Mouse (Mus musculus): ENCODE results near the gene Vps37d.
"Not testable (repeated sequence)": the region's sequence is repeated elsewhere in the genome, so short reads cannot be mapped to it uniquely, and the experiment has no call there.

The Vps37d gene

DNA sequence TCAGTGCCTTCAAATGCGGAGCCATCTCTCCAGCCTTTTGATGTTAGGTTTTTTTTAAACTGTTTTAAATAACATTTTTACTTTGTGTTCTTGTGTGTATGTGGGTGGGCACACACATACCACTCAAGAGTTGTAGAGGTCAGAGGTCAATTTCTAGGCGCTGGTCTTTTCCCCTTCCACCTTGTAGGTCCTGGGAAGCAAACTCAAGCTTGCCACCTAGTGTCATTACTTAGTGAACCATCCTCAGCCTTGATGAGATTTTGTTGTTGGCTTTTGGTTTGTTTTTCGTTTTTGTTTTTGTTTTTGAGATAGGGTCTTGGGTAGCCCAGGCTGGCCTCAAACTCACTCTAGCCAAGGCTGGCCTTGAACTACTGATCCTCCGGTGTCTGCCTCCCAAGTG, 2.4 kb downstream of the Vps37d start:
- DNase-seq (ENCODE audit: low spot score in 2 of 2) = no peak

DNA sequence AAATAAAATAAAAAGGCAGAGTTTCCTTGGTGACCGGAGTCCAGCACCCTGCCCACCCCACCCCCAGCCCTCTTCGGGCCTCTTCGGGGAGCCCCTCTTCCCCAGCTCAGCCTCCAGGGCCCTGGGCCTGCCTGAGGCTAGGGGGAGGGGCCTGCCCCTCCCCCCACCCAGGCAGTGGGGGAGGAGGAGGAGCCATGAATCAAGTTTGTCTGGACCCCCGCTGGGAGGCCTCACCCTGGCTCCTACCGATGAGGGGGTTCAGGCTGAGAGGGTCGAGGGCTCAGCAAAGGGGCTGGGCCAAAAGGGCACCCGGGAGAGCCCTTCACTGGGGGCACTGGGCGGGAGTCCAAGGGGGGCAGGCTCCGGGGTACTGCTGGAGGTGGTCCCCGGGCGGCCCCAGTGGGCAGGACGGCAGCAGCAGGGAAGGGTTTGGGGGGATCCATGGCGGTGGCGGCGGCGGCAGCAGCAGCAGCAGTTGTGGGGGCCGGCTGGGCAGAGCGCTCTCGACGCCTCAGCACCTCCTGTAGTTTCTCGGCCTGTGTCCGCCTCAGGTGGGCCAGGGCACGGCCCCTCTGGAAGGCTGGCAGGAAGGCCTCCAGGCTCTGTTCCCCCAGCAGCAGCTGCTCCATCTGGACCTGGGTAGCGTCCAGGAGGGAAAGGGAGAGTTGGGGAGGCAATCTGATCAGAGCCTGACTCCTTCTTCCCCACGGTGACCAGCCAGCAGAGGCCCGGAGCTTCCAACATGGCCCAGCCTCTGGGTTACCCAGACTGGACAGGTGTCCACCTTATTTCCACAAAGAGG, 4.5 kb downstream of the Vps37d start:
- DNase-seq (ENCODE audit: low spot score in 2 of 2) = no peak

DNA sequence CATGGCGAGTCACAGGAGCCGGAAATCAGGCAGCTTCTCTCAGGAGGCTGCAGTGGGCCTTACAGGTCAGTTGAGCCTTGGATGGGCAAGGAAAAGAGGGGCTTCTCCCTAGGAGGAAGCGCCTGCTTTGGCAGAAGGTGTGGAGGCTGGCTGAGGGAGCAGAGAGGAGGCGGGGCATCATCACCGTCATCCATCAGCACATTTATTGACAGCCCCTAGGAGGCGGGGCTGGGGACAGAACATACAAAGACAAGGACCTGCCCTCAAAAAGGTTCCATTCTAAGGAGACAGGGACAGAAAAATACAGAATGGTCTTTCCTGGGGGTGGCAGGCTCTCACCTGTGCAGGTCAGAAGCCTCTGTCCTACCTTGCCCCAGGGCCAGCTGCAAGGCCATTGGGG, 5.3 kb downstream of the Vps37d start:
- no peak for DNase-seq (ENCODE audit: low spot score in 2 of 2)

DNA sequence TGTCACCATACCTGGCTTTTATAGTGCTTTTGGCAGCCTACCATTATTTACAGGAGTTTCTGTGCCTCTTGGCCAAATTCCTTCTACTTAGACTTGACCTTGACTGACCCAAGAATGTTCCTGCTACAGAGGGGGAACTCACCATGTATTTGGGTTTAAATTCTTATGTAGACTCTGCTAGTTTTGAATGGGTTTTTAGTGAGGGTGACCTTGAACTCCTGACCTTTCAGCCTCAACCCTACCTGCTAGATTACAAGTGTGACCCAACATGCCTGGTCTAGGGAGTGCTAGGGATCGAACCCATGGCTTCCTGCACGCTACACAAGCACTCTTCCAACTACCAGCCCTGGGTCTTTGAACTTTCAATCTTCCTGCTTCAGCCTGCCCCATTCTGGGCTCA, 6.0 kb downstream of the Vps37d start:
- DNase-seq (ENCODE audit: low spot score in 2 of 2) = no peak

DNA sequence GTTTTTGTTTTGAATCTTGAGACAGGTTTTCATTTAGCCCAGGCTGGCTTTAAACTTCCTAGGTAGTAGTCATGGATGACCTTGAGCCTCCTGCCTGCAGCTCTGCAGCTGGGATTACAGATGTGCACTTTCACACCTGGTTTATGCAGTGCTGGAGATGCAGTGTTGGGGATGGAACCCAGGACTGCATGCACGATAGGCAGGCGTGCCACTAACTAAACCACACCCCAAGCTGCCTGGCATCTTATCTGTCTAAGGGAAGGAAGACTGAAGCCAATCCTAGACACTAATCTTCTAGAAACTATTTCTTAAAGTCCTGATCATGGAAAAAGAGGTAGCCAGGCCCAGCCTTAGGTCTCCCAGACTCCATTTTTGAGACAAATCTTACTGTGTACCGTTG, 7.6 kb downstream of the Vps37d start:
- DNase-seq (ENCODE audit: low spot score in 2 of 2) = no peak

DNA sequence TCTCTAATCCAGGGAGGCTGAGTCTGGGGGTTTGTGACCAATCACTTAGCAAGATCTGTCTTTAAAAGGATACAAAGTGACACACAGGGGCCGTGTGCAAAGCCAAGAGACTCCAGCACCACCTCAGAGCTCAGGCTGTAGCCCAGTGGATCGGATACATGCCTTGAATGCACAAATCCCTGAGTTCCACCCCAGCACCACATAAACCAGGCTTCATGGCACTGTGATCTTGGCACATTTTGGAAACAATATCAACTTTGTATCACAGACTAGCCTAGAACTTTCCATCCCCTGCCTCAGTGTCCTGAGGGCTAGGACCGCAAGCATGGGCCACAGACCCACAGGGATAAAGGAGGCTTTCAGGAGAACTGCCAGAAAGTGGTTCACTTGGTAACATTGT, 12.1 kb downstream of the Vps37d start:
- DNase-seq (ENCODE audit: low spot score in 2 of 2) = no peak

DNA sequence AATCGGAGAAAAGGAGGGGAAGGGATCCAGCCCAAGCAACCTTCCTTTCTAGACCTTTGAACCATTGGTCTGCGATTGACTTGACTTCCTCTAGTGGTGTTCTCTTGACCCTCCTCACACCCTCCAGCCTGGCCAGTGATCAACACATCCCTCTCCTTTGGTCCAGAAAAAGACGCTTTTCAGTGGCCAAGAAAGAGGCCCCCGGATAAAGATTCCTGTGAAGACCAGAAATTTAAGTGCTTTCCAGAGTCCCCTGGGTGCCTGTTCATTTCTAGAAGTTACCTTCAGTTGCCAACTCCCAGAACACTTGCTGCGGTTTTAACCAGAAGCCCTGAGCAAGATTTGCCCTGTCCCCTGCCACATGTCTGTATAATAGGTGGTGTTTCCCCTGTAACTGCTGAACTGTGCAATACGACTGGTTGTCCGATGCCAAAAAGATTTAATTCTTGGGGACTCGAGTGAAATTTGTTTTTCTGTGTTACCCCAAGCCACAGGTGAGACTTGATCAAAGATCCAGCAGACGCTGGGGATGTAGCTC, 13.1 kb downstream of the Vps37d start, which contains the start of gene Bud23:
TSS of gene Bud23 (minus strand) at position 51 of the 538 bp plus-strand sequence.
- DNase-seq (ENCODE audit: low spot score in 2 of 2) = not testable (repeated sequence)

DNA sequence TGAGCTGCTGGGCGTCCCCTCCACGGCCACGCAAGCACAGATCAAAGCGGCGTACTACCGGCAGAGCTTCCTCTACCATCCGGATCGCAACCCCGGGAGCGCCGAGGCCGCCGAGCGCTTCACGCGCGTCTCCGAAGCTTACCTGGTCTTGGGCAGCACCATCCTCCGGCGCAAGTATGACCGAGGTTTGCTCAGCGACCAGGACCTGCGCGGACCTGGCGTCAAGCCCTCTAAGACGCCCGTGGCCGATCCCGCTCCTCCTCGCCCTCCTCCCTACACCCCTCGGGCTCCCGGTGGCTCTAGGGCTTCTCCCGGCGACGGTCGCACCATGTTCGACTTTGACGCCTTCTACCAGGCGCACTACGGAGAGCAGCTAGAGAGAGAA, 13.7 kb downstream of the Vps37d start:
- no peak for DNase-seq (ENCODE audit: low spot score in 2 of 2)

DNA sequence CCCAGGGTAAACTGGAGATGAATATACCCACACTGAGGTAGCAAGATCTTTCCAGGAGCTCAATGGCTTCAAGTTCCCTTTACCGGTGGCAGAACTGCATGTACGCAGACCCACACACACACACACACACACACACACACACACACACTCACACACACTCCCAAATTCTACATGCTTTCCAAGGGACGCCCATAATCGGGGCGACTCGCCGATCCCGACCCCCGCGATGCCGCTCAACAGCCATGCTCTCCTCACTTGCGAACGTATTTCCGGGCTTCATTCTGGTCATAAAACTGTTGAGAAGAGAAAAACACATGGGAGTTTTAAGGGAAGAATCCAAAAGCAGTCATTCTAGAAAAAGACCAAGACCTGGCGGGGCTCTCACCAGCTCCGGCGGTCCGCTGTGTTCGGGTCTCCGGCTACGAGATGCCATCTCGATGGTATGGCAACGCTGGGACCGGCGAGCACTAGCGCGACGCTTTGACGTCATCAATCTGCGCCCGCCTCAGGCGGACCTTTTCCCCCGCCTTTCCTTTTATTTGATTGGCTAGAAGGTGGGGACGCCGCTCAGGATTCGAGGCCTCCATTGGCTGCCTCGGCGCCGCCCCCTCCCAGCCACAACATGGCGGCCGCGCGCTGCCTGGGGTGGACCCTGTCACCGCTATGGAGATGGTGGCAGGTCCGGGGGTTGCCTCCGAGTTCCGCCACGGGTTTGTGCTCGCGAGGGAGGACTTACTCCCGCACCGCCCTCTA, 14.3 kb downstream of the Vps37d start, which contains the start of gene Dnajc30:
TSS of gene Dnajc30 (plus strand) at position 574 of the 753 bp plus-strand sequence.
- peak; percentile 96 to 98 for DNase-seq (ENCODE audit: low spot score in 2 of 2)

DNA sequence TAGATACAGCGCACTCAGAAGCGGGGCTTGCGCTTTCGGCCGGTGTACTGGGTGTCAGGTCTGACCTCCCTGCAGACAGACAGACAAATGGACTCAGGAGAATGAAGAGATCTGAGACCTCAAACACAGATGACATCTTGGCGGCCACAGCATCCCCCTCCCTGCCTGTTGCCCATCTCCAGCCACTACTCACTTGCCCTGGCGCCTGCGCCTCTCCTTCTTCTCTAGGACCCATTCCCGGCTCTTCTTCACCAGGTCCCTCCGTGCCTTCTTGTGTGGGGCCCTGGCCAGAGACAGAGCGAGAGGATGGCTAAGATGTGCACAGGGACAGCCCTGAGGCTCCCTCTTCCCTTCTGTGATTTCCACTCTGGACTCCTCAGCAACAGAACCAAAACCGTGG, 24.7 kb downstream of the Vps37d start:
- DNase-seq (ENCODE audit: low spot score in 2 of 2) = no peak

DNA sequence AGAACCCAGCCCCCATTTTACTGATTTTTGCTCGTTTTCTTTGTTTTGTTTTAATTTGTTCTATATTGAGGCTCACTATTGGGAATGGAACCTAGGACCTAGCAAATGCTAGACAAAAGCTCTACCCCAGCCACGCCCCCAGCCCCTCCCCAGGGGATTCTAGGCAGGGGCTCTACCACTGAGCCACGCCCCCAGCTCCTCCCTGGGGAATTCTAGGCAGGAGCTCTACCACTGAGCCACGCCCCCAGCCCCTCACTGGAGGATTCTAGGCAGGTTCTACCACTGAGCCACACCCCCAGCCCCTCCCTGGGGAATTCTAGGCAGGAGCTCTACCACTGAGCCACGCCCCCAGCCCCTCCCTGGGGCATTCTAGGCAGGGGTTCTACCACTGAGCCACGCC, 28.8 kb downstream of the Vps37d start:
- DNase-seq (ENCODE audit: low spot score in 2 of 2) = not testable (repeated sequence)

DNA sequence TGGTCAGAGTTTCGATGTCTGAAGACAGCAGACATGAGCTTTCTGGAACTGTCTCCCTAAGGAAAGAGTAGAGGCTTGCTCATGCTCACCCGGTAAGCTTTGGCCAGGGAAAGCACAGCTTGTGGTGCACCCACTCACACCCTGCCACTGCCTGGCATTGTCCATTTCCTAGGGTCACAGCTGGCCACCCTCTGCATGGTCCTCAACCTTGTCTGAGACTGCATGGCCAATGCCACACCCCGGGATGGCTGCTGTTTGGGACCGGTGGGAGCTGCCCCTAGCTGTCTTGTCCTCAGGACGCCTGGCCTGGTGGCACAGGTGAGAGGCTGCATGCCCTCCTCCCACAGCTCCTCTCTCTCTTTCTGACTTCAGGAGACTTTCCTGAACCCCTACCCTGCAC, 29.5 kb downstream of the Vps37d start:
- DNase-seq (ENCODE audit: low spot score in 2 of 2) = no peak

DNA sequence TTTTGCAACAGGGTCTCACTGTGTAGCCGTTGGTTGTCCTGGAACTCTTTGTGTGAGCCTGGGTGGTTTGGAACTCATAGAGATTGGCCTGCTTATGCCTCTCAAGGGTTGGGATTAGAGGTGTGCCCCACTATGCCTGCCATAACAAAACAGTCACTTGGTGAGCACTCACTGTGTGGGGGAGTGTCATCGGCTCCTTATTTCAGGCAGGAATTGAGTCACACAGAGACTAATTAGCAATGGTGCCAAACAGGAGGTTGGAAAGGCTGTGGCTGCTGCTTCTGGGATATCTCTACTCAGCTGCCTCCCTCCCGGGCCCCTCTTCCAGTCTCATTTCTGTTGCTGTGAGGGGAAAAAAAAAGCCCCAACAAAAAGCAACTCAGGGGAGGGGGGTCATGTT, 33.5 kb downstream of the Vps37d start:
- no peak for DNase-seq (ENCODE audit: low spot score in 2 of 2)

DNA sequence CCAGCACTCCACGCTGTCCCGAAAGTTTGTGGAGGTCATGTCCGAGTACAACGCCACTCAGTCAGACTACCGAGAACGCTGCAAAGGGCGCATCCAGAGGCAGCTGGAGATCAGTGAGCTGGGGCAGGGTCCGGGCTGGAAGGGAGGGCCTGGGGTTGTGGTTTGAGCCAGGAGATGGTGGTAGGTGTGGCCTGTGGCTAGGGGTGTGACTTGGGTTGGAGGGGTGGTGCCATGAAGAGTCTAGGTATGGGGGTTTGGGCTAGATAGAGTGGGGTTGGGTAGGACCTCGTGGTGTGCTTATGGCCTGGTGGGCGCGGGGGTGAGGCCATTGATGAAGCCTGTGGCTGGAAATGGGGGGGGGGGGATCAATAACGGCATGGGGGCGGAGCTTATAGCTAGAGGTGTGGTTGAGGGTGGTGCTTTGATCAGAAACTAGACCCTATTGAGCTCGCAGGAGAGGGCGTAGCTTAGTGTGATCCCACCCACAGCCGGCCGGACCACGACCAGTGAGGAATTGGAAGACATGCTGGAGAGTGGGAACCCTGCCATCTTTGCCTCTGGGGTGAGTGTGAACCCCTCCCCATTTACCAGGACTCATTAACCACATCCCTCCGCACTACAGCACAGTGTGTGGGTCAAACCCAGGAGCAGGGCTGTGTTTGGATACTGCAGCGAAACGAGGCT, 35.8 kb downstream of the Vps37d start:
- no peak for DNase-seq (ENCODE audit: low spot score in 2 of 2)

DNA sequence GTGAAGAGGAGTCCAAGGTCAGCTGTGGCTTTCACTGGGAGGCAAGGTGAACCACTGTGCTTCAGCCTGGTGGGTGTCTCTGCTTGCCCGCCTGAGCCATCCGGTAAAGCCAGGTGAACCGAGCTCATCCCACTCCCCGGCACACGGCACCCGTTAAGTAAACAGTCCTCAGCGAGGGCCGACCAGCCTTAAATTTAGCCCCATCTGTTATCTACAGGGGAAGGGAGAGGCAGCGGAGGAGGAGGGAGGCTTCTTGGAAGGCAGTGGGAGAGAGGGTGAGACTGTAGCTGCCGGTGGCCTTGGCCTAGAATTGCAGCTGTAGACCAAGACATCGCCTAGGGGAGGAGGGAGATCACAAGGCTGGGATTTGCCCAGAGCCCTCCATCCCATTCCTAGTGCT, 37.3 kb downstream of the Vps37d start:
- DNase-seq (ENCODE audit: low spot score in 2 of 2) = no peak

DNA sequence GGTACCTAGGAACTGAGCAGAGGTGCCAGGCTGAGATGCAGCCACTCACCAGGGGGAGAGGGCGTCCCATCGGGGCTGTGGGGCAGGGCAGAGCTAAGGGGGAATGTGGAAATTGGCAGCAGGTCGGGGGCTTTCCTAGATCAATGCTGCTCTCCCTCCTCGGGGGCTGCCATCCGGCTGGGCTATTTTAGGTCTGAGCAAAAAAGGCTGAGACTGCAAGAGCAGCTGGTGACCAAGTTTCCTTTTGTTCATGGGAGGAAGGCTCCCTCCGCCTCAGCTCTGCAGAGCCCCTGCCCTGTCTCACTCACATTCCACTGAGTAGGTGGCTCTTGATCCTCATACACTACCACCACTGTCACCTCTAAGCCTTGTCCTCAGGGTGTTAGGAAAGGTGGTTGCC, 38.0 kb downstream of the Vps37d start:
- DNase-seq (ENCODE audit: low spot score in 2 of 2) = no peak

DNA sequence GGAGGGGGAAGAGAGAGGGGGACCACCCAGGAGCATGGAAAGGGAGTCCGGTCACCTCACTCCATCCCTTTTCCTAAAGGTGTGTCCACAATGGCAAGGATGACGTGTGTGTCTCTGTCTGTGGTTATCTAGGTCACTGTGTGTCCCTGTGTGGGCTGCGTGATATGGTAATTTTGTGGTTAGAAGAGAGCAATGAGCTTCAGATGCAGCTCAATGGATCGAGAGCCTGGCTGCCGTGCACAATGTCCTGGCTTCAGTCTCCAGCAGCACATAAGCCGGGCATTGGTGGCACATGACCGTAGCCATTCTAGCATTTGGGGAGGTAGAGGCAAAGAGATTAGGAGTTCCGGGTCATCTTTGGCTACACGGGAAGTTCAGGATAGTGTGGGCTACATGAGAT, 38.5 kb downstream of the Vps37d start:
- no peak for DNase-seq (ENCODE audit: low spot score in 2 of 2)

DNA sequence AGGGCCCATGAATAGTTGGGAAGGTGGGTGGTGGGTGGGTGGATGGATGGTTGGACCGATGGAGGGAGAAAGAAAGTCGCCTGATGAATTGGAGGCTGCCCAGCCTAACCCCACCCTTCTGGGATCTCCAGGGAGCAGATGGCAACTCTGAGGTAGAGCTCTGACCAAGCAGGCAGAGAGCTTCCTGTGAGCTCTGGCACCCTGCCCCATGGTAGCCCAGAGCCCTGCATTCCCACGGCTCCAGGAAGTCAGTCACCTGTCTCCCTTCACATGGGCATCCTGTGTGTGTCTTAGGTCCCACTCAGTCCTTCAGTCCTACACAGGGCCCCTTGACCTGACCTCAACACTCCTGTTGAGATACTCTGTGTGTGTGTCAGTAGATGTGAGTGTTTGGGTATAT, 40.1 kb downstream of the Vps37d start:
- no peak for DNase-seq (ENCODE audit: low spot score in 2 of 2)

DNA sequence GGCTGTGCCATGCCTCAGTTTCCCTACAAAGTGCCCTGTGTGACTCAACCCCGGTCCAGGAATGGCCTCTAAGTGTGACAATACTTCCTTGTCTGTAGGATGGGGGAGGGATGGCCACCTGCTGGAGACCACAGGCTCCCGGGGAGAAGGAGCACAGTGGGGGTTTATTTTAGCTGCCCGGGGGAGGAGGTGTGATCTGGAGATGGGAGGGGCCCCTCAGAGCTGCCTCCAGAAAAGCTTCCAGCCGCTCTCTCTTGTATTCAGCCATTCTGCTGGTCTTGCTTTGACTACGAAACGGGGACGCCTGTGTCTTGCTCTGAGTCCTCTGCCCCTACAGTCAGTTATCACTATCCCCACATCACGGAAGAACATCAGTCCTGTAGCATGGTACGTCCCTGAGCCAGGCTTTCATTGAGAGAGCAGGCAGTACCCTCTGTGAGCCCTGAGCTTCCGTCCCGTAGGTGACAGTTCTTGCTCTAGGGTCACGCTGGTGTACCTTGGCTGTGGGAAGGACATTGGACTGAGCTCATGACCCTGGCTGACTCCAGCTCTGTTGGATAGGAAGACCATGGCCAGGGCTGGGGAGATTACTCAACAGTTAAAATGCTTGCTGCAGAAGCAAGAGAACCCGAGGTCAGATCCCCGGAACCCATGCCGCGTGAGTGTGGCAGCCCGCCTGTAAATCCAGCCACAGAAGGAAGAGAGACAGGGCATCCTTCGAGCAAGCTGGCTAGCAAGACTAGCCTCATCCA, 42.3 kb downstream of the Vps37d start:
- no peak for DNase-seq (ENCODE audit: low spot score in 2 of 2)

DNA sequence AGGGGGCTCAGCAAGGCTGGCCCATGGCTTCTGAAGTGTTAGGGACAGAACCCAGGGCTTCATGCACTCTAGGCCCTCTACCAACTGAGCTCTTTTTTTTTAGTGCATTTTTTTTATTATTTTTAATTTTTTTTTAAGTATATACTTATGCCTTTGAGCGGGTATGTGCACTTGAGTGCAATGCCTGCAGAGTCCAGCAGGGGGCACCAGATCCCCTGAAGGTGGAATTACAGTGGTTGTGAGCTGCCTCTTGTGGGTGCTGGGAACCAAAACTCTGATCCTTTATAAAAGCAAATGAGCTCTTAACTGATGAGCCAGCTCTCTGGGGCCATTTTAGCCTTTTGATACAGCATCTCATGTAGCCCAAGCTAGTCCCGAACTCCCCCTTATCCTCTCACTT, 43.5 kb downstream of the Vps37d start:
- DNase-seq (ENCODE audit: low spot score in 2 of 2) = no peak

DNA sequence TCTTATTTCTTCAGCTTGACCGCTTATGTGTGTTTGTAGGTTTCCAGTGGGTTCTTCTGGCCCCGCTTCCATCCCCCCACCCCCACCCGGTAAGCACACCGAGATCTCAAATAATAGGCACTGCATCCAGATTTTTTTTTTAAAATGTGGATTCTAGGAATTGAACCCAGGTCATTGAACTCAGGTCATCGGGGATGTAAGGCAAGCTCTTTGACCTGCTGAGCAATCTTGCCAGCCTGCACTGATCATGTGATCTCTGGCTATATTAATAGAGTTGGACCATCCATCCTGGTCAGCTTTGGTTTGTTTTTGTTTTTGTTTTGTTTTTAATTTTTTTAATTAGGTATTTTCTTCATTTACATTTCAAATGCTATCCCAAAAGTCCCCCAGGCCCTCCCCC, 45.5 kb downstream of the Vps37d start:
- DNase-seq (ENCODE audit: low spot score in 2 of 2) = no peak
